Mouse (Mus musculus): Measurements from ENCODE around the gene Plpp6.

Plpp6 gene

DNA sequence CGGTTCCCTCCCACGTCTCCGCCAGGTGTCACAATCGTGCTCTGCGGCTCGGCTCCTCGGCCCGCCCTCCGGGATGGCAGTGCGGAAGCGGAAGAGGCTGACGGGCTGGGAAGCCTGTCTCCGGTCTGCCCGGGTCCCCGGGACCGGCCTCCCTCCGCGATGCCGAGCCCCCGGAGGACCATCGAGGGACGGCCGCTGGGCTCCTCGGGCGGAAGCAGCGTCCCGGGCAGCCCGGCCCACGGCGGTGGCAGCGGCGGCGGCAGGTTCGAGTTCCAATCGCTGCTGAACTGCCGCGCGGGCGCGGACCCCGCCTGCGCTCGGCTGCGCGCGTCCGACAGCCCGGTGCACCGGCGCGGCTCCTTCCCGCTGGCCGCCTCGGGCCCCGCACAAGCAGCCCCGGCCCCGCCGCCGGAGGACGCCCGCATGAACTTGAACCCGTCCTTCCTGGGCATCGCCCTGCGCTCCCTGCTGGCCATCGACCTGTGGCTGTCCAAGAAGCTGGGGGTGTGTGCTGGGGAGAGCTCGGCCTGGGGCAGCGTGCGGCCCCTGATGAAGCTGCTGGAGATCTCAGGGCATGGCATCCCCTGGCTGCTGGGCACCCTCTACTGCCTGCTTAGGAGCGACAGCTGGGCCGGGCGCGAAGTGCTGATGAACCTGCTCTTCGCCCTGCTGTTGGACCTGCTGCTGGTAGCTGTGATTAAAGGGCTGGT, at the start of gene Plpp6:
TSS of gene Plpp6 (plus strand) at position 112 of the 710 bp plus-strand sequence.
- DNase-seq = peak; percentile 91

- DNase-seq = no peak
These were observed 49.2 kb upstream of the Plpp6 start for GRCm38 (mm10) chr19:28914598-28914997.

DNA sequence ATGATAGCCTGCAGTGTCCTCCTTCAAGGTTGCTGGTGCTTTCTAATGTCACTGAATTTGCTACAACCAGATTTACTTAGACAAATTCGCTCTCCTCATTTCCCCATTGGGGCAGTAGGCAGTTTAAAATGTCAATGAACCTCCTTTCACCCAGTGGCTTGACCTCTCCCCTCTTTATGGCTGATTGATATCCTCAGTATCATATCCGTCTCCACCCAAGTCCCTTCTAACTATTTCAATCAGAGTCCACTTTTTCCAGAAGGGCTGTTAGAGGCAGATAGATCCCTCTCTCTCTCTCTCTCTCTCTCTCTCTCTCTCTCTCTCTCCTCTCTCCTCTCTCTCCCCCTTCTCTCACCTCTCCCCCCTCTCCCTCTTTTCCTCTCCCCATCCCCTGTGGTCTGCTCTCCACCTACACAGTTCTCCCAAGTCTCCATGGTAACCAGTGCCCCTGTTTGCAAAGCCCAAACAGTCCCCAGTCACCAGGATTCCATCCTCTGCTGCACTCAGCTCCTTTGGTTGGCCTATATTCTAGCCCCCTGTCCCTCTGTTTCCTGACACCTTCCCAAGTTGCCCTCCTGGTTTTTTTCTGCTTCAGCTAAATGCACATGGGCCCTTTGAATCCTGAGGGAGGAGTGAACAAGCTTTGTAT, 48.0 kb upstream of the Plpp6 start:
- no peak for DNase-seq

DNA sequence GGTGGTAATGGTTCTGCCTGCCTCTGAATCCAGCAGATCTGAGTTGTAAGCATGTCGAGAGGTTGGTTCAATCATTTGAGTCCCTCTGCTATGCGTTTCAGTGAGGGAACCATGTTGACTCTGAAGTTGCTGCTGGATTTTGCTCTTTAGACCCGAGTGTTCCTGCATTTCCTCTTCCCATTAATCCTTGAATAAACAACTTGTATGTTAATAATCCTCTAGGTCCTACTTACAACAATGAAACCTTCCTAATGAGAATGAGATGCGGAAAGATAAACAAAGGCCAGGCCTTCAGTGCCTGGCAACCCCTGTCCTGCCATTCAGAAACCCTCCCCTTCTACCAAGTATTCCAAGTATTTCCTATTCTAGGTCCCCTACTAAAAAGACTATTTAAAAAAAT, 47.3 kb upstream of the Plpp6 start:
- DNase-seq = no peak

DNA sequence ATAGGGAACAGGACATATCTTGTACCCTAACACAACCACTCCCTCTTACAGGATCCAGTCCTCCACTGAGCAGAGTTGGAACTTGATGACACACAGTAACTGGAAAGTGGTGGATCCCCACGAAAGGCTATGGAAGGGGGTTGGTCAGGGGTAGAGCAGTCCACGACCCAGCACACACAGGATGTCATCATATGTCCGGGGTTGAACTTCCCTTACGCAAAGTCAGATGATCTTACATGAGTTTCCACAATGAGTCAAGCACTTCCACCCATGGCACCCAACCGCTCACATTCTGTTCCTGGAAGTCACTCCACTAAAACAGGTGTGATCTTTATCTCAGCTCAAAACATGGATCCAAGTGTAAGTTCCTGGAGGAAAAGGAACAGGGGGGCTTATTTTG, 45.9 kb upstream of the Plpp6 start:
- DNase-seq = no peak

GRCm38 (mm10) chr19:28926366-28926765, 37.4 kb upstream of the Plpp6 start:
- no peak for DNase-seq

DNA sequence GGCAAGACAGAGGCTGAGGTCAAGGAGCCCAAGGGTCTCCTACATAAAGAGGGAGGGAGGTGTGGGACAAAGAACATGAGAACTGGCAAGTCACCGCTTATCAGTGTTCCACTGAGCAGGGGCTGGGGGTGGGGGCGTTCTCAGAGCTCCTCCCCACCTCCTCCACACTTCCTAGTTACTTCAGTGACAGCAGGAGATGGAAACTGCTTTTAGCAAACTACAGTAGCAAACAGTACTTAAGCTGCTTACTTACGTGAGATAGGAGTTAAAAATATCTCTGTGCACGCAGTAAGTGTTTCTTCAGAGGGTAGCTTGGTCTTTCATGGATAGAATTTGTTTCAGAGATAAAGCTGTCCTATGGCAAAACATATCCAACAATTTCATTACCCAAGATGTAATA, 36.4 kb upstream of the Plpp6 start:
- no peak for DNase-seq

GRCm38 (mm10) chr19:28929034-28929433, 34.7 kb upstream of the Plpp6 start:
- peak; percentile 68 for DNase-seq

GRCm38 (mm10) chr19:28934897-28935296, 28.9 kb upstream of the Plpp6 start:
- DNase-seq = no peak

GRCm38 (mm10) chr19:28940135-28940874, 23.4 kb upstream of the Plpp6 start:
- DNase-seq = peak; percentile 54

- no peak for DNase-seq
These were observed 22.5 kb upstream of the Plpp6 start for GRCm38 (mm10) chr19:28941271-28941670.

GRCm38 (mm10) chr19:28946782-28947181, 17.0 kb upstream of the Plpp6 start:
- DNase-seq = no peak

DNA sequence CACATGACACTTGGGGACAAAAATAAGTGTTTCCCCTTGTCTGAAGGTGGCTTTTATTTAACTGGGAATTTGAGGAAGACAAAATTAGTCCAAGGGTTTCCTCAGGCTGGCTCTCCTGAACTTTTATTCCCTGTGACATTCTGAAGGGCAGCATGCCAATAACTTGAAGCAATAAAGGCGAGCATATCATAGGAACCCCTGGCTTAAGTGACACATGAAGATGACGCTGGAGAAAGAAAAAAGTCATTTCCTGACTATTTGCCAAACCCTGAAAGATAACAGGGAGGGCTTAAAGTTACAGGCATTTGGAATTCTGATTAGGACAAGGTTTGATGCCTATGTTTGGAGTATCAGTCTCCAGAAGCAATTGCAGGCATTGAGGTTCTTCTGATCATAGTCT, 16.4 kb upstream of the Plpp6 start:
- DNase-seq = no peak

- DNase-seq = no peak
These were observed 12.5 kb upstream of the Plpp6 start for GRCm38 (mm10) chr19:28951251-28951650.

- DNase-seq = no peak
These were observed 640 bp upstream of the Plpp6 start for GRCm38 (mm10) chr19:28963113-28963512.

GRCm38 (mm10) chr19:28963513-28963841, 276 bp upstream of the Plpp6 start:
- DNase-seq = no peak

GRCm38 (mm10) chr19:28964552-28964903, 775 bp downstream of the Plpp6 start:
- no peak for DNase-seq

DNA sequence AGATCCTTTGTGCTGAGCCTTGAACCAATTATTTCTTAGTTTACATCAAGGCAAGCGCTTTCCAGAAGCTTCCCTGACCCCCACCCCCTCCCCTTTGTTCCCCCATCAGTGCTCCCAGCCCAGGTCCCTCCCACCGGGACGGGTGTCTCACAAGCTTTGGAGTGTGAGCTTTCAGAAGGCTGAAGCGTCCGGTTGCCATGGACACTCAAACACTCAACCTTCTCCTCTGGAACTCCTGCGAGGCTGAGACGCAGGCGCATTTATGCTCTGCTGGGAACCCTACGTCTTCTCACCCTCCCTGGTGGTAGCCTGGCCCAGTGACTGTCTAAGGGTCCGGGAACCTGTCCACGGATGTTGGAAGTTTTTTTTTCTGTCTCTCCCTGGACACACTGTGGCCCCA, 3.9 kb downstream of the Plpp6 start, which contains the start of gene 4430402I18Rik:
TSS of gene 4430402I18Rik (minus strand) at position 149 of the 400 bp plus-strand sequence.
- DNase-seq = peak; percentile 11

- DNase-seq = no peak
These were observed 4.4 kb downstream of the Plpp6 start for GRCm38 (mm10) chr19:28968178-28968577.

GRCm38 (mm10) chr19:28969231-28969630, 5.5 kb downstream of the Plpp6 start:
- no peak for DNase-seq

DNA sequence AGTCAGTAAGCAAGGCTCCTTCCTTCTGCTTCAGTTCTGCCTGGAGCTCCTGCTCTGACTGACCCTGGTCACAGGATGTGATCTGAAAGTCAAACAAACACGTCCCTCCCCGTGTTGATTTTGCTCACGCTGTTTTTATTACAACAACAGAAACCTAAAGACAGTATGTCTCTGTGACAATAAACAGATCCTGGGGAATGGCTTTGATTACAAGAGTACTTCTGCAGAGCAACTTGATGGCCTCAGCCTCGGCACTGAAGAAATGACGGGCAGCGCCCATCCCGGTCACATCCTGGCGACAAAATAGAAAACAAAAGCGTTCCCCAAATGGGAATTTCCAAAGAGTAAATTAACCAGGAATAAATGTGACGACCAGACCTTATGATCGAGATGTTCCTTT, 6.5 kb downstream of the Plpp6 start:
- DNase-seq = no peak

GRCm38 (mm10) chr19:28974862-28975611, 11.3 kb downstream of the Plpp6 start:
- peak; percentile 90 for DNase-seq

DNA sequence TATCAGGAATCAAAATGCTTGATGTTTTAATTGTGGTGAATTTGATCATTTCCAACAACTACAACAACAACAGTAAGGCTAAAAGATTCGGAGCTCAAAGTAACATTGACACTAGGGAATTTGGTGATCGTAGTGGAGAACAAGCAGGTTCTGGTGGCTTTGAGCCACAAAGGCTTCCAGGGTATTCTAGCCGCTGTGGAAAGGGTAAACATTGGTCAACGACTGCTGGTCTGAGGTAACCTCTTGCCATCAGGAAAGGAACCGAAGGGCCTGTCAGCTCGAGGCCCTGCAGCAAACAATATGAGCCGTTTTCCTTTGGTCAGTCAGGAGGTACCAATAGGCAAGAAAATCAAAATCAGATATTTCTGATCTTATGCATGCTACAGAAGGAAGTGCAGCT, 18.9 kb downstream of the Plpp6 start:
- no peak for DNase-seq
